Comparison of ENCODE assay signal across 15 mouse cellular contexts in the genomic region with DNA sequence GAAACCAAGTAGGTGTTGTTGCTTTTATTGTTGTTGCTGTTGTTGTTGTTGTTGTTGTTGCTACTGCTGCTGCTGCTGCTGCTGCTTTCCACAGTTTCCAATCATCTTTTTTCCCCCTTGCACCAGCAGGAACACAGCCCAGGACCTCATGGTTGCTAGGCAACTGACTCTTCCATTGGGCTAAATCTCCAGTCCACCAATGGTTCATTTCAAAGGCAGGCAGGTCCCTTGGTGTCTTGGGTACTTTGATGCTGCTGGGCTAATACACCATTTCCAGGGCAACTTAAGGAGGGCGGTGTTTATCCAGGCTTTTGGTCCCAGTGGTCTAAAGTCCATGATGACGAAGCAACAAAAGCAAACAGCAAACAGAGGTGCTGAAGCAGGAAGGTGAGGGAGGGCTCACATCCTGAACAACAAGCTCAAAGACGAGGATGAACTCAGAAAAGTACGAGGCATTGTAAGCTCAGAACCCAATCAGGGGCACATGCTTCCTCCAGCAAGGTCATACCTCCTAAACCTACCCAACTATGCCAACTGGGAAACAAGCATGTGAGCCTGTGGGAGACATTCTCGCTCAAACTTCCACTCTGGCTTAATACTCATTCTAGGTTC. TPM values are rescaled to one million over a fixed set of nuclear protein-coding genes. Genes with fewer than 3 reads are reported as not detected.
DNase-seq lines count a peak whose midpoint lies in the region; ATAC-seq lines count a peak whose summit lies in the region.
"Had no signal": no experiment of that assay in that cellular context is flagged by ENCODE, and none has a peak within 500 bp of the region (broad histone marks: within the 10 kb centered on the region; RNA-seq: fewer than 3 reads in every experiment).

No protein-coding gene starts in this region.

- no peak overlapping the region for H3K27ac ChIP-seq in intestine, embryonic 16.5 days (ENCODE audit: low read length)
- H3K27ac ChIP-seq in intestine, embryonic 15.5 days = no peak overlapping the region
- no peak overlapping the region for H3K27ac ChIP-seq in hindbrain, embryonic 11.5 days (ENCODE audit: low read depth, low read length)
- peak overlapping the region; percentile 81 for H3K27ac ChIP-seq in limb, embryonic 13.5 days
- H3K27ac ChIP-seq in neural tube, embryonic 13.5 days (replicated peaks) = 0 out of 2 replicates have a peak overlapping the region, but pooled peaks have one; percentile 56
- H3K27ac ChIP-seq: embryonic facial prominence, embryonic 13.5 days; kidney, embryonic 15.5 days; layer of hippocampus, adult 2 months had no signal

- 0 out of 2 replicates have a peak, but pooled peaks have one; percentile 28 for ATAC-seq in intestine, embryonic 16.5 days
- ATAC-seq in intestine, embryonic 15.5 days = no peak
- peak; percentile 63 for ATAC-seq in hindbrain, embryonic 11.5 days (ENCODE audit: low FRiP score)
- ATAC-seq in limb, embryonic 13.5 days (ENCODE audit: low FRiP score, low read depth) = no peak
- ATAC-seq in neural tube, embryonic 13.5 days (ENCODE audit: low read depth) = no peak
- ATAC-seq in megakaryocyte, adult 5-6 weeks (ENCODE audit: poor library complexity, severe bottlenecking) = no peak

- no peaks in the 10 kb centered on the region for H3K9me3 ChIP-seq in intestine, embryonic 16.5 days (ENCODE audit: control insufficient read depth, low read length)
- H3K9me3 ChIP-seq in intestine, embryonic 15.5 days = no peaks in the 10 kb centered on the region
- no peaks in the 10 kb centered on the region for H3K9me3 ChIP-seq in hindbrain, embryonic 11.5 days (ENCODE audit: control insufficient read depth, low read length)
- H3K9me3 ChIP-seq in limb, embryonic 13.5 days = no peaks in the 10 kb centered on the region
- H3K9me3 ChIP-seq in neural tube, embryonic 13.5 days = no peaks in the 10 kb centered on the region
- H3K9me3 ChIP-seq: embryonic facial prominence, embryonic 13.5 days; kidney, embryonic 15.5 days; megakaryocyte, embryonic 14.5 days had no signal

- H3K27me3 ChIP-seq in intestine, embryonic 16.5 days (replicated peaks; ENCODE audit: control insufficient read depth, insufficient read depth, low read length) = no peaks in the 10 kb centered on the region
- H3K27me3 ChIP-seq in intestine, embryonic 15.5 days (replicated peaks) = no peaks in the 10 kb centered on the region
- H3K27me3 ChIP-seq in hindbrain, embryonic 11.5 days (ENCODE audit: control insufficient read depth, insufficient read depth, low read length) = no peaks in the 10 kb centered on the region
- no peaks in the 10 kb centered on the region for H3K27me3 ChIP-seq in limb, embryonic 13.5 days
- H3K27me3 ChIP-seq in neural tube, embryonic 13.5 days = no peaks in the 10 kb centered on the region
- H3K27me3 ChIP-seq: embryonic facial prominence, embryonic 13.5 days; kidney, embryonic 15.5 days; megakaryocyte, embryonic 14.5 days had no signal

- no peak overlapping the region for H3K4me3 ChIP-seq in intestine, embryonic 16.5 days (ENCODE audit: low read length)
- H3K4me3 ChIP-seq in intestine, embryonic 15.5 days (replicated peaks) = no peak overlapping the region
- no peak overlapping the region for H3K4me3 ChIP-seq in hindbrain, embryonic 11.5 days (ENCODE audit: low read depth, low read length)
- no peak overlapping the region for H3K4me3 ChIP-seq in limb, embryonic 13.5 days
- no peak overlapping the region for H3K4me3 ChIP-seq in neural tube, embryonic 13.5 days
- H3K4me3 ChIP-seq: embryonic facial prominence, embryonic 13.5 days; kidney, embryonic 15.5 days; layer of hippocampus, adult 2 months; megakaryocyte, embryonic 14.5 days had no signal

- WGBS in intestine, embryonic 16.5 days = 64% methylated on average over 5 of the region's 5 CpGs
- 73% methylated on average over 5 of the region's 5 CpGs for WGBS in intestine, embryonic 15.5 days
- 65% methylated on average over 5 of the region's 5 CpGs for WGBS in hindbrain, embryonic 11.5 days
- WGBS in limb, embryonic 13.5 days = 71% methylated on average over 5 of the region's 5 CpGs
- 64% methylated on average over 5 of the region's 5 CpGs for WGBS in neural tube, embryonic 13.5 days

- H3K4me2 ChIP-seq in intestine, embryonic 16.5 days (ENCODE audit: low read depth, low read length) = no peak overlapping the region
- no peak overlapping the region for H3K4me2 ChIP-seq in intestine, embryonic 15.5 days (replicated peaks)
- H3K4me2 ChIP-seq in hindbrain, embryonic 11.5 days (replicated peaks; ENCODE audit: low read depth, low read length) = no peak overlapping the region
- no peak overlapping the region for H3K4me2 ChIP-seq in limb, embryonic 13.5 days (replicated peaks)
- H3K4me2 ChIP-seq in neural tube, embryonic 13.5 days = no peak overlapping the region
- H3K4me2 ChIP-seq: embryonic facial prominence, embryonic 13.5 days; kidney, embryonic 15.5 days had no signal

- 0 out of 2 replicates have a peak, but pooled peaks cover 6% of the 10 kb centered on the region for H3K4me1 ChIP-seq in intestine, embryonic 16.5 days (ENCODE audit: control insufficient read depth, insufficient read depth, low read length)
- no peaks in the 10 kb centered on the region for H3K4me1 ChIP-seq in intestine, embryonic 15.5 days (replicated peaks)
- no peaks in the 10 kb centered on the region for H3K4me1 ChIP-seq in hindbrain, embryonic 11.5 days (replicated peaks; ENCODE audit: control insufficient read depth, insufficient read depth, low read length)
- peaks cover 30% of the 10 kb centered on the region for H3K4me1 ChIP-seq in limb, embryonic 13.5 days
- peaks cover 24% of the 10 kb centered on the region for H3K4me1 ChIP-seq in neural tube, embryonic 13.5 days (replicated peaks)
- H3K4me1 ChIP-seq: kidney, embryonic 15.5 days; megakaryocyte, embryonic 14.5 days had no signal

- H3K9ac ChIP-seq in intestine, embryonic 16.5 days (ENCODE audit: low read depth, low read length) = no peak overlapping the region
- H3K9ac ChIP-seq in intestine, embryonic 15.5 days = no peak overlapping the region
- no peak overlapping the region for H3K9ac ChIP-seq in hindbrain, embryonic 11.5 days (ENCODE audit: low read depth, low read length)
- no peak overlapping the region for H3K9ac ChIP-seq in limb, embryonic 13.5 days
- no peak overlapping the region for H3K9ac ChIP-seq in neural tube, embryonic 13.5 days
- H3K9ac ChIP-seq: embryonic facial prominence, embryonic 13.5 days; kidney, embryonic 15.5 days had no signal

- no peaks in the 10 kb centered on the region for H3K36me3 ChIP-seq in intestine, embryonic 16.5 days (ENCODE audit: control insufficient read depth, insufficient read depth, low read length)
- no peaks in the 10 kb centered on the region for H3K36me3 ChIP-seq in intestine, embryonic 15.5 days
- H3K36me3 ChIP-seq in hindbrain, embryonic 11.5 days (ENCODE audit: control insufficient read depth, insufficient read depth, low read length) = no peaks in the 10 kb centered on the region
- no peaks in the 10 kb centered on the region for H3K36me3 ChIP-seq in limb, embryonic 13.5 days
- no peaks in the 10 kb centered on the region for H3K36me3 ChIP-seq in neural tube, embryonic 13.5 days
- H3K36me3 ChIP-seq: embryonic facial prominence, embryonic 13.5 days; kidney, embryonic 15.5 days had no signal

- DNase-seq in hindbrain, embryonic 11.5 days (ENCODE audit: low spot score) = peak; percentile 17
- no peak for DNase-seq in spleen, postnatal 4 days (ENCODE audit: low spot score in 2 of 2)
- no peak for DNase-seq in adrenal gland, postnatal 14 days
- DNase-seq: cerebellum, adult 2 months; lung, adult 18-20 months; right cerebral cortex, postnatal 4 days had no signal

RNA-seq across cellular contexts. Expression of gene N6amt1, which starts 35.7 kb away (rescaled TPM):
- polyA plus RNA-seq in intestine, embryonic 16.5 days (2015; fragmentation: Nextera tagmentation; extraction: Ambion mirVana) = 18.8 and 20.4 TPM in 2 replicates
- polyA plus RNA-seq in intestine, embryonic 15.5 days (2015; fragmentation: Nextera tagmentation; extraction: Ambion mirVana) = 20.0 and 22.5 TPM in 2 replicates
- 15.6 and 19.3 TPM in 2 replicates for polyA plus RNA-seq in hindbrain, embryonic 11.5 days (2014; fragmentation: Nextera tagmentation; extraction: Ambion mirVana)
- polyA plus RNA-seq in limb, embryonic 13.5 days (2015; fragmentation: Nextera tagmentation; extraction: Ambion mirVana) = 32.6 and 35.6 TPM in 2 replicates
- polyA plus RNA-seq in neural tube, embryonic 13.5 days (2015; fragmentation: Nextera tagmentation; extraction: Ambion mirVana) = 20.1 and 21.2 TPM in 2 replicates
- total RNA-seq in megakaryocyte, adult 5-6 weeks (2015) = 9.1 and 9.5 TPM in 2 replicates
- total RNA-seq in megakaryocyte, adult 5-6 weeks (2017) = 6.3 and 6.9 TPM in 2 replicates
- 21.0 and 24.1 TPM in 2 replicates for total RNA-seq in adrenal gland, postnatal 14 days (2021)

Comparison
In these comparisons a context has a peak if more than half of its experiments do, and no peak if none do; other contexts are left out.
1. ATAC-seq: peak in intestine, embryonic 16.5 days (single experiment) and hindbrain, embryonic 11.5 days (single experiment); none in intestine, embryonic 15.5 days (single experiment), limb, embryonic 13.5 days (single experiment), neural tube, embryonic 13.5 days (single experiment) and megakaryocyte, adult 5-6 weeks (single experiment).
2. H3K27ac ChIP-seq: peak in limb, embryonic 13.5 days (single experiment) and neural tube, embryonic 13.5 days (single experiment); none in intestine, embryonic 16.5 days (single experiment), intestine, embryonic 15.5 days (single experiment) and hindbrain, embryonic 11.5 days (single experiment).